Mouse (Mus musculus) layer of hippocampus, postnatal 14 days (tissue): ENCODE measurements around the gene Ddx27. TPM values are rescaled to one million over a fixed set of nuclear protein-coding genes. Genes with fewer than 3 reads are reported as not detected.
A peak's percentile ranks its signal among the peaks of the same experiment; 100 is the strongest.
"Not testable (repeated sequence)": the region's sequence is repeated elsewhere in the genome, so short reads cannot be mapped to it uniquely, and the experiment has no call there.

Experiments
- DNase-seq, 2 experiments: peaks; one replicate each; pipeline ENCODE4 v3.0.0; 2021 to 2022; ENCODE audit warnings: low spot score in 2 of 2, mixed read lengths in 1 of 2
- long read RNA-seq, 2 experiments: library from polyadenylated mRNA; stranded (forward); transcript quantifications; one replicate each; pipeline ENCODE4 v2.0.0; 2021
- total RNA-seq, 2 experiments: library from RNA; stranded (reverse); gene quantifications; 2 replicates each; pipeline ENCODE4 v1.2.3; 2021

Gene Ddx27
- 10 to 100 TPM; 29.3 to 30.1 TPM for total RNA-seq
- long read RNA-seq, experiment 1, transcript Ddx27-201 (21 exons, 2,714 nt): major isoform, 32 of 43 reads
- long read RNA-seq, experiment 1, partial matches to known transcripts: 1 of 43 reads
- long read RNA-seq, experiment 1, other reads (novel, unspliced or antisense): 8 of 43 reads
- long read RNA-seq, experiment 2, transcript Ddx27-201 (21 exons, 2,714 nt): major isoform, 45 of 58 reads
- long read RNA-seq, experiment 2, partial matches to known transcripts: 2 of 58 reads
- long read RNA-seq, experiment 2, other reads (novel, unspliced or antisense): 10 of 58 reads

- peak; percentile 88 to 94 for DNase-seq
Observed at GRCm38 (mm10) chr2:167014702-167015381, at the start of gene Ddx27. Ddx27 (plus strand) TSS chr2:167015193.

- no peak for DNase-seq
Observed at GRCm38 (mm10) chr2:166973153-166973552, 41.8 kb upstream of the Ddx27 start.

GRCm38 (mm10) chr2:166974177-166974872, 40.7 kb upstream of the Ddx27 start:
- DNase-seq: no peak

GRCm38 (mm10) chr2:166976356-166976755, 38.6 kb upstream of the Ddx27 start:
- DNase-seq: no peak

- no peak for DNase-seq
Observed at GRCm38 (mm10) chr2:166977490-166977889, 37.5 kb upstream of the Ddx27 start.

- DNase-seq: no peak
Observed at GRCm38 (mm10) chr2:166980161-166980560, 34.8 kb upstream of the Ddx27 start.

GRCm38 (mm10) chr2:166983351-166983894, 31.6 kb upstream of the Ddx27 start:
- no peak for DNase-seq

GRCm38 (mm10) chr2:166990861-166991260, 24.1 kb upstream of the Ddx27 start:
- no peak for DNase-seq

GRCm38 (mm10) chr2:166991945-166992344, 23.0 kb upstream of the Ddx27 start:
- DNase-seq: no peak

GRCm38 (mm10) chr2:166995021-166995795, 19.8 kb upstream of the Ddx27 start:
- DNase-seq: peak; percentile 31 to 37

- DNase-seq: peak; percentile 92 to 98
Observed at GRCm38 (mm10) chr2:166995796-166996532, 19.0 kb upstream of the Ddx27 start, which contains the start of gene Stau1. Stau1 (minus strand) TSS chr2:166996299.

GRCm38 (mm10) chr2:166996533-166996894, 18.5 kb upstream of the Ddx27 start:
- DNase-seq: no peak

GRCm38 (mm10) chr2:167001486-167001885, 13.5 kb upstream of the Ddx27 start:
- no peak for DNase-seq

- DNase-seq: peak; percentile 37 to 73
Observed at GRCm38 (mm10) chr2:167004099-167004854, 10.7 kb upstream of the Ddx27 start.

- DNase-seq: no peak
Observed at GRCm38 (mm10) chr2:167006355-167006754, 8.6 kb upstream of the Ddx27 start.

GRCm38 (mm10) chr2:167007001-167007491, 7.9 kb upstream of the Ddx27 start:
- DNase-seq: peak in 1 of 2 experiments; percentile 21

GRCm38 (mm10) chr2:167007565-167007964, 7.4 kb upstream of the Ddx27 start:
- DNase-seq: not testable (repeated sequence)

GRCm38 (mm10) chr2:167009483-167009882, 5.5 kb upstream of the Ddx27 start:
- DNase-seq: no peak

GRCm38 (mm10) chr2:167010546-167010945, 4.4 kb upstream of the Ddx27 start:
- DNase-seq: no peak
